30 mouse cellular contexts compared by ENCODE assay signal in genomic region chr1:125701101-125701590, GRCm38 (mm10). TPM values are rescaled to one million over a fixed set of nuclear protein-coding genes. Genes with fewer than 3 reads are reported as not detected.
A peak's percentile ranks its signal among the peaks of the same experiment; 100 is the strongest.
DNase-seq lines count a peak whose midpoint lies in the region; ATAC-seq and TF ChIP-seq lines count a peak whose summit lies in the region.
"Had no signal": no experiment of that assay in that cellular context is flagged by ENCODE, and none has a peak within 500 bp of the region (broad histone marks: within the 10 kb centered on the region; RNA-seq: fewer than 3 reads in every experiment).

No protein-coding gene starts in this region.

- no peak overlapping the region for H3K4me3 ChIP-seq in hindbrain, embryonic 16.5 days (ENCODE audit: low read length)
- H3K4me3 ChIP-seq in hindbrain, embryonic 12.5 days: no peak overlapping the region
- no peak overlapping the region for H3K4me3 ChIP-seq in intestine, embryonic 14.5 days (ENCODE audit: low read depth, low read length)
- H3K4me3 ChIP-seq in intestine, embryonic 15.5 days (replicated peaks): no peak overlapping the region
- H3K4me3 ChIP-seq in stomach, embryonic 14.5 days (ENCODE audit: low read depth, low read length): no peak overlapping the region
- H3K4me3 ChIP-seq in forebrain, postnatal 0 days (ENCODE audit: low read depth, low read length): no peak overlapping the region
- H3K4me3 ChIP-seq: embryonic facial prominence, embryonic 12.5 days; heart, embryonic 12.5 days; hindbrain, embryonic 15.5 days; limb, embryonic 10.5 days; limb, embryonic 15.5 days had no signal

- H3K27ac ChIP-seq in hindbrain, embryonic 16.5 days (ENCODE audit: low read depth, low read length): no peak overlapping the region
- no peak overlapping the region for H3K27ac ChIP-seq in hindbrain, embryonic 12.5 days
- no peak overlapping the region for H3K27ac ChIP-seq in intestine, embryonic 14.5 days (ENCODE audit: low read depth)
- no peak overlapping the region for H3K27ac ChIP-seq in intestine, embryonic 15.5 days
- H3K27ac ChIP-seq in stomach, embryonic 14.5 days (ENCODE audit: low read length): no peak overlapping the region
- H3K27ac ChIP-seq in forebrain, postnatal 0 days (ENCODE audit: low read depth, low read length): no peak overlapping the region
- H3K27ac ChIP-seq: embryonic facial prominence, embryonic 12.5 days; hindbrain, embryonic 15.5 days; limb, embryonic 10.5 days; limb, embryonic 15.5 days; liver, embryonic 14.5 days; macrophage had no signal

- no peaks in the 10 kb centered on the region for H3K9me3 ChIP-seq in hindbrain, embryonic 16.5 days (ENCODE audit: control insufficient read depth, low read length)
- no peaks in the 10 kb centered on the region for H3K9me3 ChIP-seq in hindbrain, embryonic 12.5 days (replicated peaks)
- no peaks in the 10 kb centered on the region for H3K9me3 ChIP-seq in intestine, embryonic 14.5 days (ENCODE audit: control insufficient read depth, low read length)
- H3K9me3 ChIP-seq in intestine, embryonic 15.5 days: no peaks in the 10 kb centered on the region
- H3K9me3 ChIP-seq in stomach, embryonic 14.5 days (ENCODE audit: control insufficient read depth, low read depth, low read length): no peaks in the 10 kb centered on the region
- no peaks in the 10 kb centered on the region for H3K9me3 ChIP-seq in forebrain, postnatal 0 days (ENCODE audit: low read length)
- H3K9me3 ChIP-seq: embryonic facial prominence, embryonic 12.5 days; heart, embryonic 12.5 days; hindbrain, embryonic 15.5 days; limb, embryonic 10.5 days; limb, embryonic 15.5 days had no signal

- H3K9ac ChIP-seq in hindbrain, embryonic 16.5 days (ENCODE audit: low read depth, low read length): no peak overlapping the region
- no peak overlapping the region for H3K9ac ChIP-seq in hindbrain, embryonic 12.5 days
- no peak overlapping the region for H3K9ac ChIP-seq in intestine, embryonic 14.5 days (ENCODE audit: low read length)
- no peak overlapping the region for H3K9ac ChIP-seq in intestine, embryonic 15.5 days
- no peak overlapping the region for H3K9ac ChIP-seq in stomach, embryonic 14.5 days (replicated peaks; ENCODE audit: low read depth, low read length)
- no peak overlapping the region for H3K9ac ChIP-seq in forebrain, postnatal 0 days
- H3K9ac ChIP-seq: embryonic facial prominence, embryonic 12.5 days; heart, embryonic 12.5 days; hindbrain, embryonic 15.5 days; limb, embryonic 15.5 days; liver, embryonic 14.5 days had no signal

- 0 out of 2 replicates have a peak, but pooled peaks cover 2% of the 10 kb centered on the region for H3K4me1 ChIP-seq in hindbrain, embryonic 16.5 days (ENCODE audit: control insufficient read depth, insufficient read depth, low read depth, low read length)
- H3K4me1 ChIP-seq in hindbrain, embryonic 12.5 days: peaks cover 5% of the 10 kb centered on the region; the same call in 1 of the 2 replicates
- H3K4me1 ChIP-seq in intestine, embryonic 14.5 days (replicated peaks; ENCODE audit: control insufficient read depth, insufficient read depth, low read length): no peaks in the 10 kb centered on the region
- no peaks in the 10 kb centered on the region for H3K4me1 ChIP-seq in intestine, embryonic 15.5 days (replicated peaks)
- no peaks in the 10 kb centered on the region for H3K4me1 ChIP-seq in stomach, embryonic 14.5 days (ENCODE audit: control insufficient read depth, insufficient read depth, low read length)
- no peaks in the 10 kb centered on the region for H3K4me1 ChIP-seq in forebrain, postnatal 0 days (ENCODE audit: insufficient read depth)
- H3K4me1 ChIP-seq: embryonic facial prominence, embryonic 12.5 days; hindbrain, embryonic 15.5 days; limb, embryonic 10.5 days; limb, embryonic 15.5 days had no signal

- WGBS in hindbrain, embryonic 16.5 days: 84% methylated on average over 4 of the region's 4 CpGs
- WGBS in hindbrain, embryonic 12.5 days: 89% methylated on average over 4 of the region's 4 CpGs
- WGBS in intestine, embryonic 14.5 days: 85% methylated on average over 4 of the region's 4 CpGs
- WGBS in intestine, embryonic 15.5 days: 79% methylated on average over 4 of the region's 4 CpGs
- whole genome bisulfite sequencing in stomach, embryonic 14.5 days: 83% methylated on average over 4 of the region's 4 CpGs
- 87% methylated on average over 4 of the region's 4 CpGs for WGBS in forebrain, postnatal 0 days

- no peak for DNase-seq in intestine, embryonic 14.5 days (ENCODE audit: low spot score)
- no peak for DNase-seq in forebrain, postnatal 0 days
- no peak for DNase-seq in thymus, postnatal 25 days
- DNase-seq: B cell, adult 2 months; cerebellum, adult 9-10 months; cerebellum, postnatal 36 days; embryo, embryonic 11 days; gastrocnemius, postnatal 25 days; heart, postnatal 36 days; layer of hippocampus, postnatal 36 days; lung, adult 2 months; lung, postnatal 10 days; thymus, adult 2 months; thymus, postnatal 4 days had no signal

- TF ChIP-seq CTCF in forebrain, postnatal 0 days (IDR thresholded peaks at IDR 0.05; ENCODE audit: low read depth): no peak

- ATAC-seq in hindbrain, embryonic 16.5 days: 0 out of 2 replicates have a peak, but pooled peaks have one; percentile 27
- no peak for ATAC-seq in hindbrain, embryonic 12.5 days (ENCODE audit: low FRiP score)
- 0 out of 2 replicates have a peak, but pooled peaks have one; percentile 33 for ATAC-seq in intestine, embryonic 14.5 days (replicated peaks; ENCODE audit: low FRiP score, low TSS enrichment, low read depth)
- peak; percentile 50 for ATAC-seq in intestine, embryonic 15.5 days
- 0 out of 2 replicates have a peak, but pooled peaks have one; percentile 40 for ATAC-seq in stomach, embryonic 14.5 days (ENCODE audit: insufficient number of reproducible peaks, insufficient read depth, low FRiP score, low read depth)
- ATAC-seq in forebrain, postnatal 0 days: no peak

- H3K4me2 ChIP-seq in hindbrain, embryonic 16.5 days (ENCODE audit: low read length): no peak overlapping the region
- H3K4me2 ChIP-seq in hindbrain, embryonic 12.5 days (replicated peaks): no peak overlapping the region
- no peak overlapping the region for H3K4me2 ChIP-seq in intestine, embryonic 14.5 days (ENCODE audit: low read length)
- no peak overlapping the region for H3K4me2 ChIP-seq in intestine, embryonic 15.5 days (replicated peaks)
- no peak overlapping the region for H3K4me2 ChIP-seq in stomach, embryonic 14.5 days (replicated peaks; ENCODE audit: low read depth, low read length)
- no peak overlapping the region for H3K4me2 ChIP-seq in forebrain, postnatal 0 days (ENCODE audit: low read depth)
- H3K4me2 ChIP-seq: embryonic facial prominence, embryonic 12.5 days; heart, embryonic 12.5 days; hindbrain, embryonic 15.5 days; limb, embryonic 15.5 days had no signal

- H3K27me3 ChIP-seq in hindbrain, embryonic 16.5 days (replicated peaks; ENCODE audit: control insufficient read depth, insufficient read depth, low read length): no peaks in the 10 kb centered on the region
- H3K27me3 ChIP-seq in hindbrain, embryonic 12.5 days: no peaks in the 10 kb centered on the region
- no peaks in the 10 kb centered on the region for H3K27me3 ChIP-seq in intestine, embryonic 14.5 days (replicated peaks; ENCODE audit: control insufficient read depth, insufficient read depth, low read length)
- H3K27me3 ChIP-seq in intestine, embryonic 15.5 days (replicated peaks): no peaks in the 10 kb centered on the region
- no peaks in the 10 kb centered on the region for H3K27me3 ChIP-seq in stomach, embryonic 14.5 days (ENCODE audit: control insufficient read depth, insufficient read depth, low read length)
- H3K27me3 ChIP-seq in forebrain, postnatal 0 days (ENCODE audit: insufficient read depth, low read length): no peaks in the 10 kb centered on the region
- H3K27me3 ChIP-seq: embryonic facial prominence, embryonic 12.5 days; heart, embryonic 12.5 days; hindbrain, embryonic 15.5 days; limb, embryonic 15.5 days had no signal

- H3K36me3 ChIP-seq in hindbrain, embryonic 16.5 days (ENCODE audit: control insufficient read depth, insufficient read depth, low read length): no peaks in the 10 kb centered on the region
- H3K36me3 ChIP-seq in hindbrain, embryonic 12.5 days: no peaks in the 10 kb centered on the region
- H3K36me3 ChIP-seq in intestine, embryonic 14.5 days (ENCODE audit: control insufficient read depth, insufficient read depth, low read length): no peaks in the 10 kb centered on the region
- H3K36me3 ChIP-seq in intestine, embryonic 15.5 days: no peaks in the 10 kb centered on the region
- no peaks in the 10 kb centered on the region for H3K36me3 ChIP-seq in stomach, embryonic 14.5 days (ENCODE audit: control insufficient read depth, insufficient read depth, low read length)
- no peaks in the 10 kb centered on the region for H3K36me3 ChIP-seq in forebrain, postnatal 0 days (ENCODE audit: insufficient read depth)
- H3K36me3 ChIP-seq: embryonic facial prominence, embryonic 12.5 days; heart, embryonic 12.5 days; hindbrain, embryonic 15.5 days; limb, embryonic 10.5 days; limb, embryonic 15.5 days had no signal

RNA-seq across cellular contexts. Expression of gene Gpr39, which starts 24.4 kb away (rescaled TPM):
- 0.14 and 0.16 TPM in 2 replicates for polyA plus RNA-seq in hindbrain, embryonic 16.5 days (2015; fragmentation: Nextera tagmentation; extraction: Ambion mirVana)
- 0.09 TPM in 1 of 2 replicates, not detected in the other for polyA plus RNA-seq in hindbrain, embryonic 12.5 days (2016; fragmentation: Nextera tagmentation; extraction: Ambion mirVana)
- polyA plus RNA-seq in intestine, embryonic 14.5 days (2014; fragmentation: Nextera tagmentation; extraction: Ambion mirVana): 5.7 and 6.3 TPM in 2 replicates
- 6.3 and 7.2 TPM in 2 replicates for polyA plus RNA-seq in intestine, embryonic 15.5 days (2015; fragmentation: Nextera tagmentation; extraction: Ambion mirVana)
- 6.3 and 6.7 TPM in 2 replicates for polyA plus RNA-seq in stomach, embryonic 14.5 days (2014; fragmentation: Nextera tagmentation; extraction: Ambion mirVana)
- total RNA-seq in forebrain, postnatal 0 days (2014; rRNA removed): 0.15 and 0.38 TPM in 2 replicates
- not detected in 2 replicates for polyA plus RNA-seq in forebrain, postnatal 0 days (2015; fragmentation: Nextera tagmentation; extraction: Ambion mirVana)
- total RNA-seq: gastrocnemius, adult 18-20 months; gastrocnemius, postnatal 25 days; megakaryocyte-erythroid progenitor cell, adult 5-6 weeks; monocyte, adult 5-6 weeks had no signal
- polyA plus RNA-seq: embryonic facial prominence, embryonic 12.5 days; forebrain, embryonic 14.5 days; limb, embryonic 10.5 days; macrophage; neural tube, embryonic 14.5 days had no signal

Comparison
In these comparisons a context has a peak if more than half of its experiments do, and no peak if none do; other contexts are left out.
1. ATAC-seq: peak in hindbrain, embryonic 16.5 days (single experiment), intestine, embryonic 14.5 days (single experiment), intestine, embryonic 15.5 days (single experiment) and stomach, embryonic 14.5 days (single experiment); none in hindbrain, embryonic 12.5 days (single experiment) and forebrain, postnatal 0 days (single experiment).